Mouse (Mus musculus) fat pad, adult 2 months (tissue): ENCODE results near the gene Otud7a.

Experiments used
- DNase-seq: peaks from one replicate; pipeline ENCODE4 v3.0.0-alpha.2; 2011; ENCODE audit warnings: low read depth, low spot score; ENCODE audit errors: extremely low read depth

Gene Otud7a

GRCm38 (mm10) chr7:63444484-63445345 is at the start of gene Otud7a:
Gene Otud7a, plus strand, starts transcription at chr7:63444751.
- DNase-seq: no peak

- DNase-seq: no peak
Observed at GRCm38 (mm10) chr7:63405988-63406387, 38.6 kb upstream of the Otud7a start.

GRCm38 (mm10) chr7:63445346-63445700 is 772 bp downstream of the Otud7a start:
- no peak for DNase-seq

GRCm38 (mm10) chr7:63446951-63447350 is 2.4 kb downstream of the Otud7a start:
- DNase-seq: no peak

- DNase-seq: no peak
Observed at GRCm38 (mm10) chr7:63455228-63455627, 10.7 kb downstream of the Otud7a start.

GRCm38 (mm10) chr7:63462234-63462633 is 17.7 kb downstream of the Otud7a start:
- DNase-seq: no peak

GRCm38 (mm10) chr7:63462684-63463083 is 18.1 kb downstream of the Otud7a start:
- no peak for DNase-seq

GRCm38 (mm10) chr7:63466729-63467128 is 22.2 kb downstream of the Otud7a start:
- no peak for DNase-seq

- no peak for DNase-seq
Observed at GRCm38 (mm10) chr7:63468258-63468657, 23.7 kb downstream of the Otud7a start.

GRCm38 (mm10) chr7:63483091-63483490 is 38.5 kb downstream of the Otud7a start:
- no peak for DNase-seq

GRCm38 (mm10) chr7:63497051-63497547 is 52.5 kb downstream of the Otud7a start:
- DNase-seq: no peak

- no peak for DNase-seq
Observed at GRCm38 (mm10) chr7:63504202-63504601, 59.7 kb downstream of the Otud7a start.

GRCm38 (mm10) chr7:63508079-63508478 is 63.5 kb downstream of the Otud7a start:
- DNase-seq: no peak

- DNase-seq: no peak
Observed at GRCm38 (mm10) chr7:63509825-63510224, 65.3 kb downstream of the Otud7a start.

- DNase-seq: no peak
Observed at GRCm38 (mm10) chr7:63511458-63511857, 66.9 kb downstream of the Otud7a start.

GRCm38 (mm10) chr7:63512561-63512960 is 68.0 kb downstream of the Otud7a start:
- no peak for DNase-seq

GRCm38 (mm10) chr7:63516141-63516895 is 71.8 kb downstream of the Otud7a start:
- no peak for DNase-seq

- no peak for DNase-seq
Observed at GRCm38 (mm10) chr7:63520299-63520698, 75.7 kb downstream of the Otud7a start.

- DNase-seq: no peak
Observed at GRCm38 (mm10) chr7:63522403-63522802, 77.9 kb downstream of the Otud7a start.

GRCm38 (mm10) chr7:63523051-63523450 is 78.5 kb downstream of the Otud7a start:
- DNase-seq: no peak

- DNase-seq: no peak
Observed at GRCm38 (mm10) chr7:63540293-63540692, 95.7 kb downstream of the Otud7a start.

- DNase-seq: no peak
Observed at GRCm38 (mm10) chr7:63554457-63554856, 109.9 kb downstream of the Otud7a start.
